Mouse (Mus musculus): ENCODE data around the gene Il17a. TPM values are rescaled to one million over a fixed set of nuclear protein-coding genes. Genes with fewer than 3 reads are reported as not detected.
"Not testable (repeated sequence)": the region's sequence is repeated elsewhere in the genome, so short reads cannot be mapped to it uniquely, and the experiment has no call there.

Il17a gene
- total and polyA plus RNA-seq, 3 experiments, result not detected

DNA sequence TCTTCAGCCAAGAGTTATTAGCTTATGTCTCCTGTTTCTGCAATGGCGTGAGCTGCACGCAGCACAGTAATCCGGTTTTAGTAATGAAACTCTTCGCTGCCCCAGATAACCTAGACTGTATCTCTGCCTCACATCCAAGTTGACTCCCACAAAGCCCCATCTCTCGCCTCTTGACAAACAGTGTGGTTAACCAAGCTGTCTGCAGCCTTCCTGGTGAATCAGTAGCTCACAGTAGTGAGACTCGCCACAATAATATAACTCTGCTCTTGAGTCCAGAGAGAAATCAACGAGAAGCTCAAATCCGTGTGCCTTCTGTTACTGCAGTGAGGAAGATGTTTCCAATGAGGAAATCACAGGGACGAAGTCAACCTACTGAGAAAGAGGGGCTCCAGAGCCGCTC lies 23.7 kb downstream of the Il17a start:
- Histone ChIP-seq H3K36me3 (replicated peaks) (no peaks in the 10 kb centered on the region), H3K4me3 (ENCODE audit: low read depth, low read length) (no peak overlapping the region), H3K4me1 (ENCODE audit: insufficient read depth, low read depth, low read length) (no peaks in the 10 kb centered on the region), H3K27me3 (ENCODE audit: insufficient read depth, low read length) (peaks cover 6% of the 10 kb centered on the region; the same call in 1 of the 2 replicates), H3K9me3 (replicated peaks) (no peaks in the 10 kb centered on the region)
- TF ChIP-seq GATA1 (IDR thresholded peaks at IDR 0.05; ENCODE audit: borderline replicate concordance, low read length) (no peak), GATA2 (IDR thresholded peaks at IDR 0.05; ENCODE audit: borderline replicate concordance, low read depth, low read length) (no peak), CTCF (IDR thresholded peaks at IDR 0.05; ENCODE audit: low read depth, low read length) (no peak), TAL1 (conservative IDR thresholded peaks at IDR 0.05; ENCODE audit: low read depth, low read length) (no peak), POLR2AphosphoS5 (IDR thresholded peaks at IDR 0.05; ENCODE audit: insufficient replicate concordance, low read depth, low read length) (no peak)
- DNase-seq (ENCODE audit: low spot score) (no peak), ATAC-seq (ENCODE audit: extremely low read depth, insufficient number of reproducible peaks, low FRiP score, poor library complexity, severe bottlenecking) (no peak)

DNA sequence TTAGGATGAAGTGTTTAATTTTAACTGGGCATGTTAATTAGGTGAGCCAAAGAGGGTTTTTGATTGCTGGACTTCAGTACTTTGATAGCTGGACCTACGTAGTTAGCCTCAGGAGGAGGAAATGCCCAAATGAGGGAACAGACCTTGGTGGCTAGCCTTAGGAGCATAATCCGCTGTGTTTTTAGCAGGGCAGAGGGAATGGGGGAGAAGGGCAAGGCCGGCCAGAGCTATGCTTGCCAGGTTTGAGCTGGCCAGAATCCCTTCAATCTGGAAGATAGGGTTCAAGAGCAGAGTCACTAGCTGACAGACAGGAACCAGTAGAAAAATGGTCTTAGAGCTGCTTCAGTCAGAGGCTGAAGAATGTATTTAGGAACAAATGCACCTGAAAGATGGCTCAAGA lies 26.9 kb downstream of the Il17a start:
- TF ChIP-seq GATA2 (IDR thresholded peaks at IDR 0.05; ENCODE audit: borderline replicate concordance, low read depth, low read length), result no peak
- TF ChIP-seq GATA1 (IDR thresholded peaks at IDR 0.05; ENCODE audit: borderline replicate concordance, low read length), result no peak
- no peak for TF ChIP-seq POLR2AphosphoS5 (IDR thresholded peaks at IDR 0.05; ENCODE audit: insufficient replicate concordance, low read depth, low read length)
- TF ChIP-seq TAL1 (conservative IDR thresholded peaks at IDR 0.05; ENCODE audit: low read depth, low read length), result no peak
- no peak for TF ChIP-seq CTCF (IDR thresholded peaks at IDR 0.05; ENCODE audit: low read depth, low read length)
- no peaks in the 10 kb centered on the region for H3K4me1 ChIP-seq (ENCODE audit: insufficient read depth, low read depth, low read length)
- no peak for DNase-seq (ENCODE audit: low spot score)
- no peak overlapping the region for H3K4me3 ChIP-seq (ENCODE audit: low read depth, low read length)
- no peaks in the 10 kb centered on the region for H3K36me3 ChIP-seq (replicated peaks)
- no peaks in the 10 kb centered on the region for H3K9me3 ChIP-seq (replicated peaks)
- no peak for ATAC-seq (ENCODE audit: extremely low read depth, insufficient number of reproducible peaks, low FRiP score, poor library complexity, severe bottlenecking)
- H3K27me3 ChIP-seq (ENCODE audit: insufficient read depth, low read length), result peaks cover 9% of the 10 kb centered on the region; the same call in 1 of the 2 replicates

DNA sequence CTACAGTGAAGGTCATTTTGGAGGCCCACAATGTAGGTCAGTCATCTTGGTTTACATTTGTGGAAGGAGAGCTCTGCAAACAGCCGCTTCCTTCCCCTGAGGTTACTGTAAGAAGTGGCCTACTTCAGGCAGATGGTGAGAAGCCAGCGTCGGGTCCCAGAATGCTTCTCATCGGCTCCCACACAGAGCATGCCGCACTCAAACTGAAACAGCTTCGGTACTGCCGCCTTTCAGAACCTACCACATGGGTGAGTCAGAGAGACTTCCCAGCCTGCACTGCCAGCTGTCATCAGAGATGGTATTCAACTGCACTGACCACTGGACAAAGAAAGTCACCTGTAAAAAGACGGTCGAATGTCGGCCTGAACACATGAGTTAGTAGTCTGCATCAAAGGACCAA lies 29.1 kb downstream of the Il17a start:
- no peaks in the 10 kb centered on the region for H3K36me3 ChIP-seq (replicated peaks)
- no peak overlapping the region for H3K4me3 ChIP-seq (ENCODE audit: low read depth, low read length)
- DNase-seq (ENCODE audit: low spot score) (no peak), ATAC-seq (ENCODE audit: extremely low read depth, insufficient number of reproducible peaks, low FRiP score, poor library complexity, severe bottlenecking) (no peak)
- H3K4me1 ChIP-seq (ENCODE audit: insufficient read depth, low read depth, low read length), result no peaks in the 10 kb centered on the region
- no peak for TF ChIP-seq CTCF (IDR thresholded peaks at IDR 0.05; ENCODE audit: low read depth, low read length)
- TF ChIP-seq GATA2 (IDR thresholded peaks at IDR 0.05; ENCODE audit: borderline replicate concordance, low read depth, low read length), result no peak
- no peak for TF ChIP-seq POLR2AphosphoS5 (IDR thresholded peaks at IDR 0.05; ENCODE audit: insufficient replicate concordance, low read depth, low read length)
- TF ChIP-seq TAL1 (conservative IDR thresholded peaks at IDR 0.05; ENCODE audit: low read depth, low read length), result no peak
- TF ChIP-seq GATA1 (IDR thresholded peaks at IDR 0.05; ENCODE audit: borderline replicate concordance, low read length), result no peak
- H3K9me3 ChIP-seq (replicated peaks), result no peaks in the 10 kb centered on the region
- peaks cover 9% of the 10 kb centered on the region; the same call in 1 of the 2 replicates for H3K27me3 ChIP-seq (ENCODE audit: insufficient read depth, low read length)

DNA sequence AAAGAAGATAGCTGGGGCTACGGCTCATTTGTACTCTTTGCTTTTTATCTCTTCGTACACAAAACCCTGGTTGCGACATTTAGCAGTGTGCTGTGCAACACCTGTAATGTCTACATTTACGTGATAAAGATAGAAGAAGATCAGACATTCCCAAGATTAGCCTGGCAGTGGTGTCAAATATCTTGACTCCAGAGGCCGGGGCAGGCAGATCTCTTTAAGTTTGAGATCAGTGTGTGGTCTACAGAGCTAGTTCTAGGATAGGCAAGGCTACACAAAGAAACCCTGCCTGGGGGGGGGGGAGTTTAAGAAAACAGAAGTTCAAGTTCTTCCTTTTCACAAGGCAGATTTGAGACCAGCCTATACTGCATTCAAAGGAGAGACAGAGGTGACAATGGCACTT lies 29.6 kb downstream of the Il17a start:
- Histone ChIP-seq H3K9me3 (replicated peaks) (no peaks in the 10 kb centered on the region), H3K4me1 (ENCODE audit: insufficient read depth, low read depth, low read length) (no peaks in the 10 kb centered on the region), H3K27me3 (ENCODE audit: insufficient read depth, low read length) (peaks cover 9% of the 10 kb centered on the region; the same call in 1 of the 2 replicates), H3K4me3 (ENCODE audit: low read depth, low read length) (no peak overlapping the region), H3K36me3 (replicated peaks) (no peaks in the 10 kb centered on the region)
- no peak for ATAC-seq (ENCODE audit: extremely low read depth, insufficient number of reproducible peaks, low FRiP score, poor library complexity, severe bottlenecking)
- no peak for DNase-seq (ENCODE audit: low spot score)
- TF ChIP-seq CTCF (IDR thresholded peaks at IDR 0.05; ENCODE audit: low read depth, low read length), result no peak
- TF ChIP-seq GATA2 (IDR thresholded peaks at IDR 0.05; ENCODE audit: borderline replicate concordance, low read depth, low read length), result no peak
- TF ChIP-seq POLR2AphosphoS5 (IDR thresholded peaks at IDR 0.05; ENCODE audit: insufficient replicate concordance, low read depth, low read length), result no peak
- TF ChIP-seq GATA1 (IDR thresholded peaks at IDR 0.05; ENCODE audit: borderline replicate concordance, low read length), result no peak
- TF ChIP-seq TAL1 (conservative IDR thresholded peaks at IDR 0.05; ENCODE audit: low read depth, low read length), result no peak

DNA sequence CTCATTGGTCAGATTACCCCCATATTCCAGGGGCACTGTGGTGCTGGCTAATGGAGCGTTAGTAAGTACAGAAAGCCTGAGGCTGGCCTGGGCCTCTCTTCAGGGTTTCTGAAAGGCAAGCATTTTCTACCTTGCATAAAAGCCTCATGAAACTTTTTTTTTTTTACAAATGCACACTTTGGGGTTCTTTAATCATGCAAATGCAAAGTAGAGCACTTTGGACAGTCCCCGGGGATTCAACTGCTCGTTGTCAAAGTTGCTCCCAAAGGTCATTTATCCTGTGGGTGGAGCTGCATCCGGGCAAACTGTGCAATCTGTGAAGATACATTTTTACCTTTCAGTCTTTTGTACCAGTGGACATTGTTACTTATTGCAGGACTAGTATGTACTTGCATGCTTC lies 30.7 kb downstream of the Il17a start:
- Histone ChIP-seq H3K36me3 (replicated peaks) (no peaks in the 10 kb centered on the region), H3K4me3 (ENCODE audit: low read depth, low read length) (no peak overlapping the region), H3K27me3 (ENCODE audit: insufficient read depth, low read length) (peaks cover 3% of the 10 kb centered on the region; the same call in 1 of the 2 replicates), H3K4me1 (ENCODE audit: insufficient read depth, low read depth, low read length) (no peaks in the 10 kb centered on the region), H3K9me3 (replicated peaks) (no peaks in the 10 kb centered on the region)
- TF ChIP-seq GATA2 (IDR thresholded peaks at IDR 0.05; ENCODE audit: borderline replicate concordance, low read depth, low read length), result no peak
- no peak for TF ChIP-seq TAL1 (conservative IDR thresholded peaks at IDR 0.05; ENCODE audit: low read depth, low read length)
- TF ChIP-seq GATA1 (IDR thresholded peaks at IDR 0.05; ENCODE audit: borderline replicate concordance, low read length), result no peak
- no peak for TF ChIP-seq POLR2AphosphoS5 (IDR thresholded peaks at IDR 0.05; ENCODE audit: insufficient replicate concordance, low read depth, low read length)
- no peak for TF ChIP-seq CTCF (IDR thresholded peaks at IDR 0.05; ENCODE audit: low read depth, low read length)
- DNase-seq (ENCODE audit: low spot score) (no peak), ATAC-seq (ENCODE audit: extremely low read depth, insufficient number of reproducible peaks, low FRiP score, poor library complexity, severe bottlenecking) (no peak)

DNA sequence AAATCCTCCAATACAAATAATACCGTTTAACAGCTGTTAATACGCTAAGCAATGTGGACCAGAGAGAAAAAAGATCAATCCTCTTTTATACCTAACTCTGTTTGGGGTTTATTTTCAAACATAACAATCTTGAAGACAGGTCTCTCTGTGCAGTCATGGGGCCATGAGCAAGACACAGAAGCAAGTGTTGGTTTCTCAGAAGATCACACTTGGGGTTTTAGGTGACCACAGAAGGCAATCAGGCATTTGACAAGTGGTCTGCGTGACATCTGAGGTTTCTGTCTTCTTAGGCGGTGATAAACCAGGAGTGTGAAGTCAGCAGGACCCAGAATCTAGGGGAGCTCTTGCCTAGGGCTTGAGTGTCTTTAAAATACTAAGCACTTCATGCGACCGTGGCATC lies 35.8 kb downstream of the Il17a start:
- no peaks in the 10 kb centered on the region for H3K36me3 ChIP-seq (replicated peaks)
- H3K27me3 ChIP-seq (ENCODE audit: insufficient read depth, low read length), result peaks cover 9% of the 10 kb centered on the region
- no peaks in the 10 kb centered on the region for H3K4me1 ChIP-seq (ENCODE audit: insufficient read depth, low read depth, low read length)
- no peak for DNase-seq (ENCODE audit: low spot score)
- H3K9me3 ChIP-seq (replicated peaks), result no peaks in the 10 kb centered on the region
- TF ChIP-seq GATA1 (IDR thresholded peaks at IDR 0.05; ENCODE audit: borderline replicate concordance, low read length), result no peak
- TF ChIP-seq GATA2 (IDR thresholded peaks at IDR 0.05; ENCODE audit: borderline replicate concordance, low read depth, low read length), result no peak
- no peak for TF ChIP-seq TAL1 (conservative IDR thresholded peaks at IDR 0.05; ENCODE audit: low read depth, low read length)
- TF ChIP-seq POLR2AphosphoS5 (IDR thresholded peaks at IDR 0.05; ENCODE audit: insufficient replicate concordance, low read depth, low read length), result no peak
- TF ChIP-seq CTCF (IDR thresholded peaks at IDR 0.05; ENCODE audit: low read depth, low read length), result no peak
- no peak for ATAC-seq (ENCODE audit: extremely low read depth, insufficient number of reproducible peaks, low FRiP score, poor library complexity, severe bottlenecking)
- H3K4me3 ChIP-seq (ENCODE audit: low read depth, low read length), result no peak overlapping the region

DNA sequence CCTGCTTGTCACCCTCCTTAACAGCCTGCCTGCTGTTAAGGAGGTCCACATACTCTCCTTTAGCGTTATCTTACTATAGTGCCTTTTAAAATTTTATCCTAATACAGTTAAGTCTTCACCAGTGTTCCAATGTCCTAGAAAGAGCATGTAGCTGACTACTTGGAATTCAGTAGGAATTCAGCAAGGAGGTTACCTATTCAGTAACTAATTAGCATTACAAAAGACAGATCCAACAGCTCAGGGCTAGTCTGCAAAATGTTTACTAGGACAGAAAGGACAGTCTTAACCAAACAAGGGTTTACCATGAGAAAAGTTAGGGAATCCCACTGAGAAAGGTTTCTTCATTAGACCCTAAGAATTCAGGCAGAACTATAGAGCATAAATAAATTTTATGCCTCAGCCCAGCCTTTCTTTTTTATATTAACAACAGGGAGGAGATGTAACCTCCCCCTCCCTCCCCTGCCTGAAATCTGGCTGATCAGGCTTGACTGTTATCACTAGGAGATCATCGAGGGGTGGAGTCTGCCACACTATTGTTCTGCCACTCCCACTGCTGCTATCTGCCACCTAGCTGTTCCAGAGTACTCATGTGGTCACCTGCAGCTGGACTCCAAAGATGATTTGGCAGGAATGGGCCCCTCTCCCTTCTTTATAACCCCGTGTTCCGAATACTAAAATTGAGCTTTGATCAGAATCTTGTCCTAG lies 43.5 kb downstream of the Il17a start:
- not testable (repeated sequence) for ATAC-seq (ENCODE audit: extremely low read depth, insufficient number of reproducible peaks, low FRiP score, poor library complexity, severe bottlenecking); H3K36me3 ChIP-seq (replicated peaks); DNase-seq (ENCODE audit: low spot score); H3K9me3 ChIP-seq (replicated peaks); H3K4me1 ChIP-seq (ENCODE audit: insufficient read depth, low read depth, low read length); H3K4me3 ChIP-seq (ENCODE audit: low read depth, low read length)
- H3K27me3 ChIP-seq (ENCODE audit: insufficient read depth, low read length), result peaks cover 11% of the 10 kb centered on the region
